Mouse (Mus musculus): ENCODE data around the gene Lcor. TPM values are rescaled to one million over a fixed set of nuclear protein-coding genes. Genes with fewer than 3 reads are reported as not detected.
A peak's percentile ranks its signal among the peaks of the same experiment; 100 is the strongest.

The Lcor gene
- total RNA-seq, 4 experiments from 2014 or later, result 12.4 to 15.4 (median 13.2) TPM

- DNase-seq (ENCODE audit: low spot score in 2 of 2), result no peak
These were observed 7.5 kb upstream of the Lcor start for GRCm38 (mm10) chr19:41474943-41475342.

GRCm38 (mm10) chr19:41476530-41477249, 5.7 kb upstream of the Lcor start:
- DNase-seq (ENCODE audit: low spot score in 2 of 2), result no peak

GRCm38 (mm10) chr19:41481030-41481886, 1.2 kb upstream of the Lcor start:
- peak in 1 of 2 experiments; percentile 6 for DNase-seq (ENCODE audit: low spot score in 2 of 2)

- DNase-seq (ENCODE audit: low spot score in 2 of 2), result no peak
These were observed 599 bp upstream of the Lcor start for GRCm38 (mm10) chr19:41481887-41482189.

GRCm38 (mm10) chr19:41482909-41483444, 540 bp downstream of the Lcor start:
- peak; percentile 57 to 68 for DNase-seq (ENCODE audit: low spot score in 2 of 2)

GRCm38 (mm10) chr19:41483445-41484040, 1.1 kb downstream of the Lcor start:
- DNase-seq (ENCODE audit: low spot score in 2 of 2), result peak; percentile 4 to 9

GRCm38 (mm10) chr19:41484361-41484760, 1.9 kb downstream of the Lcor start:
- no peak for DNase-seq (ENCODE audit: low spot score in 2 of 2)

GRCm38 (mm10) chr19:41495382-41496032, 13.1 kb downstream of the Lcor start:
- DNase-seq (ENCODE audit: low spot score in 2 of 2), result no peak

- DNase-seq (ENCODE audit: low spot score in 2 of 2), result no peak
These were observed 13.6 kb downstream of the Lcor start for GRCm38 (mm10) chr19:41496058-41496457.

- DNase-seq (ENCODE audit: low spot score in 2 of 2), result no peak
These were observed 25.4 kb downstream of the Lcor start for GRCm38 (mm10) chr19:41507872-41508271.

- DNase-seq (ENCODE audit: low spot score in 2 of 2), result peak; percentile 6 to 23
These were observed 32.4 kb downstream of the Lcor start for GRCm38 (mm10) chr19:41514836-41515235.

- no peak for DNase-seq (ENCODE audit: low spot score in 2 of 2)
These were observed 33.1 kb downstream of the Lcor start for GRCm38 (mm10) chr19:41515549-41515948.

GRCm38 (mm10) chr19:41517006-41517405, 34.6 kb downstream of the Lcor start:
- DNase-seq (ENCODE audit: low spot score in 2 of 2), result no peak

- no peak for DNase-seq (ENCODE audit: low spot score in 2 of 2)
These were observed 36.7 kb downstream of the Lcor start for GRCm38 (mm10) chr19:41519121-41519520.

GRCm38 (mm10) chr19:41522246-41522645, 39.8 kb downstream of the Lcor start:
- DNase-seq (ENCODE audit: low spot score in 2 of 2), result no peak

GRCm38 (mm10) chr19:41523798-41524563, 41.5 kb downstream of the Lcor start:
- DNase-seq (ENCODE audit: low spot score in 2 of 2), result no peak

GRCm38 (mm10) chr19:41529169-41529568, 46.7 kb downstream of the Lcor start:
- no peak for DNase-seq (ENCODE audit: low spot score in 2 of 2)

GRCm38 (mm10) chr19:41534021-41534420, 51.6 kb downstream of the Lcor start:
- DNase-seq (ENCODE audit: low spot score in 2 of 2), result no peak

- no peak for DNase-seq (ENCODE audit: low spot score in 2 of 2)
These were observed 74.5 kb downstream of the Lcor start for GRCm38 (mm10) chr19:41556981-41557380.

- DNase-seq (ENCODE audit: low spot score in 2 of 2), result no peak
These were observed 75.1 kb downstream of the Lcor start for GRCm38 (mm10) chr19:41557491-41557890.

Data from gastrocnemius, adult 8-10 months (tissue).